Mouse (Mus musculus) erythroblast, embryonic 14.5 days (primary cell): ENCODE results near the gene Arid5a.

ENCODE experiments used
- GATA1 ChIP-seq: IDR thresholded peaks from 2 replicates; pipeline ENCODE4 v1.6.1; 2012; ENCODE audit warnings: low read length, inconsistent platforms, mixed read lengths
- TAL1 ChIP-seq: IDR thresholded peaks from 3 replicates; pipeline ENCODE4 v1.6.1; 2012; ENCODE audit warnings: low read length, inconsistent platforms, mixed read lengths

DNA sequence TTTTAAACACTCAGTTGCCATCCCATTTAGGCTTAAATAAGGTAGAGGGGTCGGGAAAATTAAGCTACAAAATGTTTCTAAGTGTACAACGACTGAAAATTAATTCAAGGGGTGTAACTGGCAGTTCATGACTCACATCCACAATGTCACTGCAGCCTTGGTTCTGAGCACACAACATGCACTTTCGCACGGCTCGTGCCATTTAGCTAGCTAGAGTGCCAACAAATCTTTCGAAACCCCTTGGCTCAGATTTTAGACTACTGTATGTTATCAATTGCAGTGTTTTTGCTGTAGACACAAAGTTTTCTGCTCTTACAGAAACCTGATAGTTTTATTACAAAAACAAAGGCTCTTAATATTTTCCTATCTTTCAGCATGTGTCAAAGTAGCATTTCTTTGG lies 63.4 kb downstream of the Arid5a start:
- TF ChIP-seq GATA1 (no peak), TAL1 (no peak)
